Mouse (Mus musculus): ENCODE results near the gene Nudt16l1. TPM values are rescaled to one million over a fixed set of nuclear protein-coding genes. Genes with fewer than 3 reads are reported as not detected.
A peak's percentile ranks its signal among the peaks of the same experiment; 100 is the strongest.

Nudt16l1 gene
- 97.4 and 122 TPM in 2 replicates for polyA plus RNA-seq (2015; fragmentation: Nextera tagmentation; extraction: Ambion mirVana)

- Histone ChIP-seq H3K27me3 (no peaks in the 10 kb centered on the region), H3K9me3 (replicated peaks) (no peaks in the 10 kb centered on the region), H3K36me3 (peaks cover 71% of the 10 kb centered on the region), H3K4me1 (replicated peaks) (peaks cover 19% of the 10 kb centered on the region), H3K4me3 (peak within 1 kb of the TSS; percentile 92), H3K4me2 (peak within 1 kb of the TSS; percentile 75), H3K9ac (peak within 1 kb of the TSS; percentile 96), H3K27ac (peak within 1 kb of the TSS; percentile 85)
- 2% methylated on average over 2 of the region's 2 CpGs for WGBS
- peak; percentile 6 for ATAC-seq (replicated peaks; ENCODE audit: insufficient number of reproducible peaks, insufficient read depth, low FRiP score, low read depth)
Measured at GRCm38 (mm10) chr16:4938461-4938860, at the start of gene Nudt16l1. Nudt16l1 (plus strand) TSS chr16:4938761.

GRCm38 (mm10) chr16:4890201-4890709, 48.3 kb upstream of the Nudt16l1 start:
- 34% methylated on average over 4 of the region's 4 CpGs for WGBS
- no peaks in the 10 kb centered on the region for H3K36me3 ChIP-seq
- ATAC-seq (replicated peaks; ENCODE audit: insufficient number of reproducible peaks, insufficient read depth, low FRiP score, low read depth), result no peak
- no peaks in the 10 kb centered on the region for H3K9me3 ChIP-seq (replicated peaks)
- peak overlapping the region; percentile 56 for H3K27ac ChIP-seq
- peaks cover 52% of the 10 kb centered on the region for H3K4me1 ChIP-seq (replicated peaks)
- no peaks in the 10 kb centered on the region for H3K27me3 ChIP-seq
- no peak overlapping the region for H3K4me3 ChIP-seq
- H3K4me2 ChIP-seq, result no peak overlapping the region
- H3K9ac ChIP-seq, result no peak overlapping the region

- H3K9me3 ChIP-seq (replicated peaks), result no peaks in the 10 kb centered on the region
- no peaks in the 10 kb centered on the region for H3K36me3 ChIP-seq
- 80% methylated on average over 6 of the region's 6 CpGs for WGBS
- H3K4me2 ChIP-seq, result no peak overlapping the region
- no peak overlapping the region for H3K4me3 ChIP-seq
- no peaks in the 10 kb centered on the region for H3K27me3 ChIP-seq
- ATAC-seq (replicated peaks; ENCODE audit: insufficient number of reproducible peaks, insufficient read depth, low FRiP score, low read depth), result no peak
- H3K4me1 ChIP-seq (replicated peaks), result peaks cover 63% of the 10 kb centered on the region
- H3K9ac ChIP-seq, result no peak overlapping the region
- no peak overlapping the region for H3K27ac ChIP-seq
Measured at GRCm38 (mm10) chr16:4892171-4892570, 46.4 kb upstream of the Nudt16l1 start.

GRCm38 (mm10) chr16:4894201-4894908, 44.2 kb upstream of the Nudt16l1 start:
- H3K27me3 ChIP-seq, result no peaks in the 10 kb centered on the region
- H3K4me3 ChIP-seq, result no peak overlapping the region
- peaks cover 57% of the 10 kb centered on the region for H3K4me1 ChIP-seq (replicated peaks)
- H3K9ac ChIP-seq, result no peak overlapping the region
- no peak for ATAC-seq (replicated peaks; ENCODE audit: insufficient number of reproducible peaks, insufficient read depth, low FRiP score, low read depth)
- 69% methylated on average over 7 of the region's 7 CpGs for WGBS
- peak overlapping the region; percentile 32 for H3K27ac ChIP-seq
- H3K9me3 ChIP-seq (replicated peaks), result no peaks in the 10 kb centered on the region
- H3K36me3 ChIP-seq, result no peaks in the 10 kb centered on the region; the same call in 1 of the 2 replicates
- no peak overlapping the region for H3K4me2 ChIP-seq

GRCm38 (mm10) chr16:4896249-4897027, 42.1 kb upstream of the Nudt16l1 start:
- Histone ChIP-seq H3K9ac (no peak overlapping the region), H3K27ac (peak overlapping the region; percentile 64), H3K4me1 (replicated peaks) (peaks cover 43% of the 10 kb centered on the region), H3K4me2 (peak overlapping the region; percentile 6; the same call in 1 of the 2 replicates), H3K36me3 (no peaks in the 10 kb centered on the region; the same call in 1 of the 2 replicates), H3K27me3 (no peaks in the 10 kb centered on the region), H3K4me3 (no peak overlapping the region), H3K9me3 (replicated peaks) (no peaks in the 10 kb centered on the region)
- ATAC-seq (replicated peaks; ENCODE audit: insufficient number of reproducible peaks, insufficient read depth, low FRiP score, low read depth), result peak; percentile 69; the same call in 1 of the 2 replicates
- WGBS, result 28% methylated on average over 5 of the region's 5 CpGs

GRCm38 (mm10) chr16:4897146-4897730, 41.3 kb upstream of the Nudt16l1 start:
- WGBS, result 55% methylated on average over 7 of the region's 7 CpGs
- Histone ChIP-seq H3K27me3 (no peaks in the 10 kb centered on the region), H3K9ac (no peak overlapping the region), H3K36me3 (no peaks in the 10 kb centered on the region; the same call in 1 of the 2 replicates), H3K27ac (peak overlapping the region; percentile 64), H3K4me1 (replicated peaks) (peaks cover 45% of the 10 kb centered on the region), H3K9me3 (replicated peaks) (no peaks in the 10 kb centered on the region), H3K4me3 (no peak overlapping the region), H3K4me2 (no peak overlapping the region)
- 0 out of 2 replicates have a peak, but pooled peaks have one; percentile 19 for ATAC-seq (replicated peaks; ENCODE audit: insufficient number of reproducible peaks, insufficient read depth, low FRiP score, low read depth)

- peaks cover 50% of the 10 kb centered on the region for H3K4me1 ChIP-seq (replicated peaks)
Measured at GRCm38 (mm10) chr16:4898881-4899280, 39.7 kb upstream of the Nudt16l1 start.

GRCm38 (mm10) chr16:4899711-4900110, 38.9 kb upstream of the Nudt16l1 start:
- peaks cover 43% of the 10 kb centered on the region for H3K4me1 ChIP-seq (replicated peaks)
- no peak overlapping the region for H3K4me2 ChIP-seq
- H3K27me3 ChIP-seq, result no peaks in the 10 kb centered on the region
- 53% methylated on average over 2 of the region's 2 CpGs for WGBS
- H3K36me3 ChIP-seq, result no peaks in the 10 kb centered on the region; the same call in 1 of the 2 replicates
- no peaks in the 10 kb centered on the region for H3K9me3 ChIP-seq (replicated peaks)
- peak overlapping the region; percentile 52 for H3K27ac ChIP-seq
- no peak for ATAC-seq (replicated peaks; ENCODE audit: insufficient number of reproducible peaks, insufficient read depth, low FRiP score, low read depth)
- no peak overlapping the region for H3K9ac ChIP-seq
- no peak overlapping the region for H3K4me3 ChIP-seq

More at GRCm38 (mm10) chr16:4898881-4899280, 39.7 kb upstream of the Nudt16l1 start:
- Histone ChIP-seq H3K4me2 (no peak overlapping the region), H3K9ac (no peak overlapping the region), H3K27ac (no peak overlapping the region), H3K9me3 (replicated peaks) (no peaks in the 10 kb centered on the region), H3K27me3 (no peaks in the 10 kb centered on the region), H3K36me3 (no peaks in the 10 kb centered on the region; the same call in 1 of the 2 replicates), H3K4me3 (no peak overlapping the region)
- WGBS, result 88% methylated on average over 6 of the region's 6 CpGs
- no peak for ATAC-seq (replicated peaks; ENCODE audit: insufficient number of reproducible peaks, insufficient read depth, low FRiP score, low read depth)

GRCm38 (mm10) chr16:4901167-4901566, 37.4 kb upstream of the Nudt16l1 start:
- no peak overlapping the region for H3K9ac ChIP-seq
- WGBS, result 62% methylated on average over 7 of the region's 7 CpGs
- no peak overlapping the region for H3K4me3 ChIP-seq
- no peak for ATAC-seq (replicated peaks; ENCODE audit: insufficient number of reproducible peaks, insufficient read depth, low FRiP score, low read depth)
- H3K27ac ChIP-seq, result no peak overlapping the region
- H3K4me2 ChIP-seq, result no peak overlapping the region
- no peaks in the 10 kb centered on the region for H3K27me3 ChIP-seq
- H3K9me3 ChIP-seq (replicated peaks), result no peaks in the 10 kb centered on the region
- H3K4me1 ChIP-seq (replicated peaks), result peaks cover 35% of the 10 kb centered on the region
- no peaks in the 10 kb centered on the region; the same call in 1 of the 2 replicates for H3K36me3 ChIP-seq

- peaks cover 22% of the 10 kb centered on the region for H3K4me1 ChIP-seq (replicated peaks)
- no peak overlapping the region for H3K27ac ChIP-seq
- no peak for ATAC-seq (replicated peaks; ENCODE audit: insufficient number of reproducible peaks, insufficient read depth, low FRiP score, low read depth)
- no peak overlapping the region for H3K4me3 ChIP-seq
- WGBS, result 76% methylated on average over 2 of the region's 2 CpGs
- H3K4me2 ChIP-seq, result no peak overlapping the region
- H3K9me3 ChIP-seq (replicated peaks), result no peaks in the 10 kb centered on the region
- H3K36me3 ChIP-seq, result peaks cover 5% of the 10 kb centered on the region; the same call in 1 of the 2 replicates
- H3K9ac ChIP-seq, result no peak overlapping the region
- no peaks in the 10 kb centered on the region for H3K27me3 ChIP-seq
Measured at GRCm38 (mm10) chr16:4902390-4902789, 36.2 kb upstream of the Nudt16l1 start.
